Mouse (Mus musculus) R1 (cell line): ENCODE data around the gene Mamdc2.

ENCODE experiments used
- DNase-seq: peaks from one replicate; pipeline ENCODE4 v3.0.0-alpha.2; 2018; ENCODE audit warnings: low read depth, low spot score

The Mamdc2 gene

GRCm38 (mm10) chr19:23357253-23357652 lies 91.0 kb downstream of the Mamdc2 start:
- DNase-seq, result no peak

GRCm38 (mm10) chr19:23354738-23355137 lies 93.5 kb downstream of the Mamdc2 start:
- no peak for DNase-seq

- no peak for DNase-seq
These were observed 94.3 kb downstream of the Mamdc2 start for GRCm38 (mm10) chr19:23353881-23354401.

GRCm38 (mm10) chr19:23353161-23353560 lies 95.1 kb downstream of the Mamdc2 start:
- no peak for DNase-seq

GRCm38 (mm10) chr19:23351808-23352491 lies 96.3 kb downstream of the Mamdc2 start:
- no peak for DNase-seq

GRCm38 (mm10) chr19:23349930-23350329 lies 98.3 kb downstream of the Mamdc2 start:
- no peak for DNase-seq

GRCm38 (mm10) chr19:23342782-23343181 lies 105.5 kb downstream of the Mamdc2 start:
- DNase-seq, result no peak

GRCm38 (mm10) chr19:23332883-23333282 lies 115.4 kb downstream of the Mamdc2 start:
- DNase-seq, result no peak

- DNase-seq, result peak; percentile 8
These were observed 117.4 kb downstream of the Mamdc2 start for GRCm38 (mm10) chr19:23330842-23331241.

- DNase-seq, result no peak
These were observed 118.9 kb downstream of the Mamdc2 start for GRCm38 (mm10) chr19:23329346-23329745.

- DNase-seq, result no peak
These were observed 121.1 kb downstream of the Mamdc2 start for GRCm38 (mm10) chr19:23327056-23327640.

GRCm38 (mm10) chr19:23323107-23323506 lies 125.1 kb downstream of the Mamdc2 start:
- DNase-seq, result no peak

- peak; percentile 8 for DNase-seq
These were observed 130.3 kb downstream of the Mamdc2 start for GRCm38 (mm10) chr19:23317989-23318358.

GRCm38 (mm10) chr19:23317295-23317988 lies 130.8 kb downstream of the Mamdc2 start:
- DNase-seq, result no peak

- no peak for DNase-seq
These were observed 131.4 kb downstream of the Mamdc2 start for GRCm38 (mm10) chr19:23316851-23317250.

- DNase-seq, result peak; percentile 28
These were observed 138.3 kb downstream of the Mamdc2 start for GRCm38 (mm10) chr19:23309979-23310378.

GRCm38 (mm10) chr19:23306671-23307070 lies 141.6 kb downstream of the Mamdc2 start:
- DNase-seq, result no peak

- no peak for DNase-seq
These were observed 148.3 kb downstream of the Mamdc2 start for GRCm38 (mm10) chr19:23299987-23300386.

GRCm38 (mm10) chr19:23298917-23299316 lies 149.3 kb downstream of the Mamdc2 start:
- no peak for DNase-seq

GRCm38 (mm10) chr19:23297191-23297590 lies 151.1 kb downstream of the Mamdc2 start:
- no peak for DNase-seq

- DNase-seq, result no peak
These were observed 159.0 kb downstream of the Mamdc2 start for GRCm38 (mm10) chr19:23289251-23289650.

- DNase-seq, result peak; percentile 70
These were observed 166.2 kb downstream of the Mamdc2 start for GRCm38 (mm10) chr19:23281911-23282660.
